Mouse (Mus musculus) limb, embryonic 11.5 days (tissue): Measurements from ENCODE around the gene Lcp1. TPM values are rescaled to one million over a fixed set of nuclear protein-coding genes. Genes with fewer than 3 reads are reported as not detected.

Experiments used
- ATAC-seq: fragments of 200-750 bp; cut with Nextera tagmentation; 2 replicates; pipeline ENCODE4 v1.8.0; 2017; ENCODE audit warnings: low read depth; ENCODE audit not compliant: insufficient number of reproducible peaks, low FRiP score, low TSS enrichment
- DNase-seq: peaks from one replicate; pipeline ENCODE4 v3.0.0-alpha.2; 2015; ENCODE audit warnings: low spot score
- H3K27ac ChIP-seq: fragments of 300-500 bp; sonication (generic); replicated peaks from 2 replicates; pipeline ENCODE4 v1.5.1; 2014; ENCODE audit warnings: low read depth, mild to moderate bottlenecking, low read length
- H3K27me3 ChIP-seq: fragments of 300-500 bp; sonication (generic); 2 replicates; pipeline ENCODE4 v1.6.1; 2014; ENCODE audit warnings: mild to moderate bottlenecking, low read length, mixed read lengths; ENCODE audit not compliant: control insufficient read depth, insufficient read depth
- H3K36me3 ChIP-seq: fragments of 300-500 bp; sonication (generic); 2 replicates; pipeline ENCODE4 v1.6.1; 2014; ENCODE audit warnings: mild to moderate bottlenecking, low read length, moderate library complexity, mixed read lengths; ENCODE audit not compliant: control insufficient read depth, insufficient read depth
- H3K4me1 ChIP-seq: fragments of 300-500 bp; sonication (generic); 2 replicates; pipeline ENCODE4 v1.6.1; 2014; ENCODE audit warnings: low read length, mixed read lengths; ENCODE audit not compliant: control insufficient read depth, insufficient read depth
- H3K4me2 ChIP-seq: fragments of 300-500 bp; sonication (generic); 2 replicates; pipeline ENCODE4 v1.6.1; 2014; ENCODE audit warnings: low read depth, mild to moderate bottlenecking, moderate library complexity; ENCODE audit not compliant: severe bottlenecking
- H3K4me3 ChIP-seq: fragments of 300-500 bp; sonication (generic); 2 replicates; pipeline ENCODE4 v1.5.1; 2014; ENCODE audit warnings: low read depth, low read length
- H3K9ac ChIP-seq: fragments of 300-500 bp; sonication (generic); 2 replicates; pipeline ENCODE4 v1.6.1; 2014; ENCODE audit warnings: mild to moderate bottlenecking, low read length
- H3K9me3 ChIP-seq: fragments of 300-500 bp; sonication (generic); 2 replicates; pipeline ENCODE4 v1.6.1; 2016; ENCODE audit warnings: low read length; ENCODE audit not compliant: control insufficient read depth
- WGBS: fragments of 180-500 bp; shearing (Covaris S2); extraction: QIAGEN DNeasy Blood & Tissue Kit; methylation state at CpG from one replicate; pipeline ENCODE4 v1.1.7; 2014; 5-methylcytosine and 5-hydroxymethylcytosine counted together
- polyA plus RNA-seq: library from polyadenylated mRNA; unstranded; fragments of >200 nt; fragmentation: Nextera tagmentation; extraction: Ambion mirVana; gene quantifications from 2 replicates; pipeline ENCODE4 v1.2.1, GENCODE M21; 2014

The Lcp1 gene
- polyA plus RNA-seq, 1 experiment from 2014 or later = 23.0 TPM

GRCm38 (mm10) chr14:75205363-75206051 lies 74.6 kb downstream of the Lcp1 start:
- no peaks in the 10 kb centered on the region for H3K36me3 ChIP-seq
- no peaks in the 10 kb centered on the region for H3K9me3 ChIP-seq
- 66% methylated on average over 6 of the region's 6 CpGs for WGBS
- no peak overlapping the region for H3K27ac ChIP-seq
- no peaks in the 10 kb centered on the region for H3K27me3 ChIP-seq
- no peak overlapping the region for H3K4me2 ChIP-seq
- ATAC-seq (no peak), DNase-seq (no peak)
- H3K9ac ChIP-seq = no peak overlapping the region
- H3K4me1 ChIP-seq = no peaks in the 10 kb centered on the region
- H3K4me3 ChIP-seq = no peak overlapping the region

DNA sequence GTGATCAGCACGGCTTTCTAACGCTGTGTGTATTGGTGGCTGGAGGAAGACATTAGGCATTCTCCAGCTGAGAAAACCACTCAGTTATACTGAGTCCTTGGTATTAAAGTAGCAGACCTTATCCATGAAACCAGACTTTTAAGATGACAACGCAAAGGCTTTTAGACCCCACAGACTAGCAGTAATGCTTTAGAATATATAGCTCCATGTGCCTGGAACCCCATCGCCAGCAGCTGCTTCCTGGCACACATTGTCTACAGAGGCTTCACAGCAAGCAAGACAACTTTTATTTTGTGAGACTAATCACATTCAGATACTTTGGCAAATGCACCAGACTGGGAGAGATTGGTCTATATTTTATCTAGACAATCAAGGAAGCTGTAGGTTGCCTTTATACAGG lies 75.4 kb downstream of the Lcp1 start:
- H3K27me3 ChIP-seq = no peaks in the 10 kb centered on the region
- no peaks in the 10 kb centered on the region for H3K9me3 ChIP-seq
- H3K4me1 ChIP-seq = no peaks in the 10 kb centered on the region
- no peaks in the 10 kb centered on the region for H3K36me3 ChIP-seq
- H3K4me2 ChIP-seq = no peak overlapping the region
- H3K9ac ChIP-seq = no peak overlapping the region
- DNase-seq = no peak
- ATAC-seq = no peak
- 92% methylated on average over 4 of the region's 4 CpGs for WGBS
- H3K27ac ChIP-seq = no peak overlapping the region
- H3K4me3 ChIP-seq = no peak overlapping the region

DNA sequence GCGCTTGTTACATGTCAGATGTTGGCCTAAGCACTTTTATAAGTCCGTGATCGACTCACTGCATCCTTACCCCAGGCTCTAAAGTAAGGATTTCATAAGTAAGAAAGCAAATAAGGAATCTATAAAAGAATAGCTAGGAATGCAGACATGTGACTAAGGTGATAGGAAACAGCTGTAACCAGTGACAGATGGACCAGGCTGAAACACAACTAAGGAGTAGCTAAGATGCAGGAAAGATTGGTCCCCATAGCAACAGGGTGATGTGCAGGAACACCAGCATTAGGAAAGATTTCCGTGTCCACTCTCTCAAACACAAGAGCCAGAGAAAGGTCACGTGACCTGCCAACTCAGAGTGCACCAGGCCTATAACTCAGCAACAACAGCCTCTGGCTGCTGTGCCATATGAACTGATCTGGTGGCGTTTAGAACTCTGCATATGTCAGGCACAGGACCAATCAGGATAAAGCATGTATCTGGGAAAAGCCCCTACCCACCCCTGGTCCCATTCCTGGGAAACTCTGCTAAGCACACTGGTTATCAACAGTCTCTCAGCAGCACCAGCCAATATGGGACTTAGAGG lies 77.8 kb downstream of the Lcp1 start:
- Histone ChIP-seq H3K4me2 (no peak overlapping the region), H3K27me3 (no peaks in the 10 kb centered on the region), H3K9me3 (no peaks in the 10 kb centered on the region), H3K9ac (no peak overlapping the region), H3K27ac (no peak overlapping the region), H3K4me3 (no peak overlapping the region), H3K4me1 (0 out of 2 replicates have a peak, but pooled peaks cover 1% of the 10 kb centered on the region), H3K36me3 (no peaks in the 10 kb centered on the region)
- ATAC-seq (peak; percentile 54; the same call in 1 of the 2 replicates), DNase-seq (peak; percentile 30)
- 70% methylated on average over 6 of the region's 6 CpGs for WGBS

DNA sequence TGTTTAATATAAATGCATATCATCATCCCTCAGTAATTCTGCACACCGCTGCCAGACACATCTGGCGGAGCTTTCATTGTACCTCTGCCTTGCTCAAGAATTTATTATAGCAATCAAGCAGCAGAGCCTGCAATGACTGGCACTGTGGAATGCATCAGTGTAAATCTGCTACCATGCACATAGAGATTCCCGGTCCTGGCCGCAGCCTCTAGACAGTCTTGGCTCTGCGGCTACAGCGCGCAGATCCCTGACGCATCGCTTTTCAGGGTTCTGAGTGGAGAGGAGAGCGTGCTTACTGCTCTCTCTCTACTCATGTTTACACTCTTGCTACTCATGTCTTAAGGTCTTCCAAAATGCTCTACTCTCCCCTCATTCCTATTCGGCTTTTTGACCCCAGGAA lies 82.9 kb downstream of the Lcp1 start:
- Histone ChIP-seq H3K9ac (no peak overlapping the region), H3K36me3 (no peaks in the 10 kb centered on the region), H3K4me1 (0 out of 2 replicates have a peak, but pooled peaks cover 4% of the 10 kb centered on the region), H3K4me2 (no peak overlapping the region), H3K27me3 (no peaks in the 10 kb centered on the region), H3K4me3 (no peak overlapping the region), H3K9me3 (no peaks in the 10 kb centered on the region), H3K27ac (no peak overlapping the region)
- DNase-seq (no peak), ATAC-seq (no peak)
- 75% methylated on average over 11 of the region's 11 CpGs for WGBS

DNA sequence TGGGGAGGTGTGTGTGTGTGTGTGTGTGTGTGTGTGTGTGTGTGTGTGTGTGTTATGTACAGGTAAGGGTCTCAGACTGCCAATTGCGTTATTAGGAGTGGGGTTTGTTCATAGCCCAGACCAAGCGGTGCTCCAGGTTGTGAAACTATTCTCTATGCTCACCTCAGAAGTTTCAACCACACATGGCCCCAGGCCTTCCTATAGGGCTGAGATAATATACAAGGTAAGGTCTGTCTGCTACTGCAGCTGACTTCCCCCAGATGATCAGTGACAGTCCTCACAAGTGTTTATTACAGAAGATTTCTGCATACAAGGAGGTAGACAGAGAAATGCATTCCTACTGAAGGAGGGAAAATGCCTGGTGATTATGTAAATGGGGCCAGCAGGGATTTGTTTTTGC lies 87.9 kb downstream of the Lcp1 start:
- Histone ChIP-seq H3K9ac (no peak overlapping the region), H3K9me3 (no peaks in the 10 kb centered on the region), H3K27me3 (no peaks in the 10 kb centered on the region), H3K4me3 (no peak overlapping the region), H3K4me2 (no peak overlapping the region), H3K27ac (no peak overlapping the region), H3K4me1 (0 out of 2 replicates have a peak, but pooled peaks cover under 1% of the 10 kb centered on the region), H3K36me3 (no peaks in the 10 kb centered on the region)
- ATAC-seq = no peak
- no peak for DNase-seq
- 87% methylated on average over 2 of the region's 2 CpGs for WGBS

- DNase-seq (no peak), ATAC-seq (no peak)
- WGBS = 84% methylated on average over 5 of the region's 5 CpGs
- Histone ChIP-seq H3K27me3 (no peaks in the 10 kb centered on the region), H3K4me2 (no peak overlapping the region), H3K36me3 (no peaks in the 10 kb centered on the region), H3K4me1 (no peaks in the 10 kb centered on the region), H3K9ac (no peak overlapping the region), H3K27ac (no peak overlapping the region), H3K4me3 (no peak overlapping the region), H3K9me3 (no peaks in the 10 kb centered on the region)
These were observed 88.5 kb downstream of the Lcp1 start for GRCm38 (mm10) chr14:75219250-75219913.

GRCm38 (mm10) chr14:75222386-75222785 lies 91.5 kb downstream of the Lcp1 start:
- WGBS = 86% methylated on average over 6 of the region's 6 CpGs
- Histone ChIP-seq H3K36me3 (no peaks in the 10 kb centered on the region), H3K9ac (no peak overlapping the region), H3K27ac (no peak overlapping the region), H3K9me3 (no peaks in the 10 kb centered on the region), H3K4me1 (no peaks in the 10 kb centered on the region), H3K4me2 (no peak overlapping the region), H3K27me3 (no peaks in the 10 kb centered on the region), H3K4me3 (no peak overlapping the region)
- ATAC-seq (no peak), DNase-seq (no peak)

DNA sequence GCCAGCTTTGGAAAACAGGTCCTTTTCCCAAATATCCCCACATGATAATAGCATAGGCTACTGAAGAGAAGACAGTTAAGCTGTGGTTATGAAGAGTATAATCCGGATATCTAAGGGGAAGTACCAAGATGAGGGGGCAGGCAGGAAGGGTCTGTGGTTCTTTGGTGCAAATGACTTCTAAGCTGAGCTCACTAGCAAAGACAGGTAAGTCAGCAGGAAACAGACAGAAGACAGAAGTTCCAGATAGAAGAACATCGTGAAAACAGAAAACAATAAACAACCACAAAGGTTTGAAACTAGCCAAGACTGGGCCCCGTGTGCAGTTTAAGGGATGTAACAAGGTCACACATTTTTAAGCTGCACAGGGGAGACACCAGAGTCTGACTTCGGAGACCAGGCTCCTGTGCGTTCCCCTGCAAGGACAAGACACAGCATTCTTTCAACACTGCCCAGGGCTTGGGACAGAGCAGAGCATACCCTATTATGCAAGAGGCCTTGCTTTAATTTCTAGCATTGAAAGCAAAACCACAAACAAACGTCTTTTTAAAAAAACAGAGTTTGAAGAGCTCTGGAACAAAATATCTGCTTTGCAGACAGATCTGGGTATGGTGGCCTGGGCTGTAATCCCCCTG lies 96.7 kb downstream of the Lcp1 start:
- no peaks in the 10 kb centered on the region for H3K27me3 ChIP-seq
- H3K9ac ChIP-seq = no peak overlapping the region
- H3K36me3 ChIP-seq = no peaks in the 10 kb centered on the region
- H3K4me2 ChIP-seq = no peak overlapping the region
- H3K9me3 ChIP-seq = no peaks in the 10 kb centered on the region
- no peak for ATAC-seq
- H3K4me3 ChIP-seq = no peak overlapping the region
- WGBS = 77% methylated on average over 6 of the region's 6 CpGs
- DNase-seq = no peak
- H3K27ac ChIP-seq = no peak overlapping the region
- no peaks in the 10 kb centered on the region for H3K4me1 ChIP-seq
